Mouse (Mus musculus): ENCODE measurements around the gene Plscr4. TPM values are rescaled to one million over a fixed set of nuclear protein-coding genes. Genes with fewer than 3 reads are reported as not detected.

Gene Plscr4
- 6.0 and 6.6 TPM in 2 replicates for polyA plus RNA-seq (2012; rRNA removed)

- H3K4me3 ChIP-seq (replicated peaks; ENCODE audit: insufficient read depth, low read depth, low read length) = peak within 1 kb of the TSS; percentile 49
- 8% methylated on average over 43 of the region's 43 CpGs for WGBS
- TF ChIP-seq POLR2A (IDR thresholded peaks at IDR 0.05; ENCODE audit: borderline replicate concordance, insufficient read depth, low read length) (no peak), CTCF (IDR thresholded peaks at IDR 0.05; ENCODE audit: borderline replicate concordance, insufficient read depth, low read depth, low read length) (no peak)
- DNase-seq = peak; percentile 20 to 31
- no peaks in the 10 kb centered on the region for H3K27me3 ChIP-seq (ENCODE audit: control insufficient read depth, insufficient read depth, low read length)
- H3K27ac ChIP-seq (ENCODE audit: insufficient read depth, low read length) = peak within 1 kb of the TSS; percentile 29; the same call in 1 of the 2 replicates
- H3K4me1 ChIP-seq (ENCODE audit: control insufficient read depth, insufficient read depth, low read length) = no peaks in the 10 kb centered on the region
Measured at GRCm38 (mm10) chr9:92457261-92458058, at the start of gene Plscr4. Plscr4 (plus strand) TSS chr9:92457373.

GRCm38 (mm10) chr9:92410225-92410624 lies 46.9 kb upstream of the Plscr4 start:
- WGBS = 92% methylated on average over 3 of the region's 3 CpGs
- DNase-seq = no peak
- no peaks in the 10 kb centered on the region for H3K4me1 ChIP-seq (ENCODE audit: control insufficient read depth, insufficient read depth, low read length)
- H3K4me3 ChIP-seq (replicated peaks; ENCODE audit: insufficient read depth, low read depth, low read length) = no peak overlapping the region
- TF ChIP-seq POLR2A (IDR thresholded peaks at IDR 0.05; ENCODE audit: borderline replicate concordance, insufficient read depth, low read length) = no peak
- TF ChIP-seq CTCF (IDR thresholded peaks at IDR 0.05; ENCODE audit: borderline replicate concordance, insufficient read depth, low read depth, low read length) = no peak
- H3K27ac ChIP-seq (ENCODE audit: insufficient read depth, low read length) = no peak overlapping the region
- no peaks in the 10 kb centered on the region for H3K27me3 ChIP-seq (ENCODE audit: control insufficient read depth, insufficient read depth, low read length)

- no peak overlapping the region for H3K27ac ChIP-seq (ENCODE audit: insufficient read depth, low read length)
- H3K4me3 ChIP-seq (replicated peaks; ENCODE audit: insufficient read depth, low read depth, low read length) = no peak overlapping the region
- TF ChIP-seq POLR2A (IDR thresholded peaks at IDR 0.05; ENCODE audit: borderline replicate concordance, insufficient read depth, low read length) (no peak), CTCF (IDR thresholded peaks at IDR 0.05; ENCODE audit: borderline replicate concordance, insufficient read depth, low read depth, low read length) (no peak)
- H3K27me3 ChIP-seq (ENCODE audit: control insufficient read depth, insufficient read depth, low read length) = no peaks in the 10 kb centered on the region
- H3K4me1 ChIP-seq (ENCODE audit: control insufficient read depth, insufficient read depth, low read length) = no peaks in the 10 kb centered on the region
- no peak for DNase-seq
- 10% methylated on average over 2 of the region's 2 CpGs for WGBS
Measured at GRCm38 (mm10) chr9:92412045-92412444, 45.1 kb upstream of the Plscr4 start.

- H3K4me1 ChIP-seq (ENCODE audit: control insufficient read depth, insufficient read depth, low read length) = no peaks in the 10 kb centered on the region
- 83% methylated on average over 3 of the region's 3 CpGs for WGBS
- no peak overlapping the region for H3K27ac ChIP-seq (ENCODE audit: insufficient read depth, low read length)
- no peak for DNase-seq
- H3K27me3 ChIP-seq (ENCODE audit: control insufficient read depth, insufficient read depth, low read length) = no peaks in the 10 kb centered on the region
- no peak overlapping the region for H3K4me3 ChIP-seq (replicated peaks; ENCODE audit: insufficient read depth, low read depth, low read length)
- TF ChIP-seq CTCF (IDR thresholded peaks at IDR 0.05; ENCODE audit: borderline replicate concordance, insufficient read depth, low read depth, low read length) (no peak), POLR2A (IDR thresholded peaks at IDR 0.05; ENCODE audit: borderline replicate concordance, insufficient read depth, low read length) (no peak)
Measured at GRCm38 (mm10) chr9:92413684-92414083, 43.5 kb upstream of the Plscr4 start.

GRCm38 (mm10) chr9:92437781-92438180 lies 19.4 kb upstream of the Plscr4 start:
- no peak for DNase-seq
- TF ChIP-seq CTCF (IDR thresholded peaks at IDR 0.05; ENCODE audit: borderline replicate concordance, insufficient read depth, low read depth, low read length) (no peak), POLR2A (IDR thresholded peaks at IDR 0.05; ENCODE audit: borderline replicate concordance, insufficient read depth, low read length) (no peak)
- H3K27me3 ChIP-seq (ENCODE audit: control insufficient read depth, insufficient read depth, low read length) = no peaks in the 10 kb centered on the region
- H3K4me1 ChIP-seq (ENCODE audit: control insufficient read depth, insufficient read depth, low read length) = no peaks in the 10 kb centered on the region
- H3K4me3 ChIP-seq (replicated peaks; ENCODE audit: insufficient read depth, low read depth, low read length) = no peak overlapping the region
- no peak overlapping the region for H3K27ac ChIP-seq (ENCODE audit: insufficient read depth, low read length)

DNA sequence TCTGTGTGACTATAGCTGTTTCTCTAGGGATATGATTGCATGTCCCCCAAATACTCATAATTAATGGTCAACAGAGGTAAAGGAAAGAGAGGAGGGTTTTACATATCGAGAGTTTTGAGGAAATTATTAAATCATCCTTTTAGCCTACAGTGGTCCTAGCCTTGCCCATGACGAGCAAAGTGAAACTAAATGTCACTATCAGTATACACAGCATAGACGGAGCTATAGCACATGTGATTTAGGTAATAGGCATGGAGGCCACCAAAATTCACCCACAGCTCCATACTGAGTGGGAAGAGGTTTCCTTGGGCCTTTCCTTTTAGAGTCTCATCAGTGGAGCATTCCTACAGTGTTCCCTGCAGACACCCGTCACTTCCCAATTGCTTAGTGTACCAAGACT lies 15.7 kb upstream of the Plscr4 start:
- 84% methylated on average over 4 of the region's 4 CpGs for WGBS
- no peak for DNase-seq
- Histone ChIP-seq H3K27ac (ENCODE audit: insufficient read depth, low read length) (no peak overlapping the region), H3K27me3 (ENCODE audit: control insufficient read depth, insufficient read depth, low read length) (no peaks in the 10 kb centered on the region), H3K4me3 (replicated peaks; ENCODE audit: insufficient read depth, low read depth, low read length) (no peak overlapping the region), H3K4me1 (ENCODE audit: control insufficient read depth, insufficient read depth, low read length) (no peaks in the 10 kb centered on the region)
- TF ChIP-seq POLR2A (IDR thresholded peaks at IDR 0.05; ENCODE audit: borderline replicate concordance, insufficient read depth, low read length) (no peak), CTCF (IDR thresholded peaks at IDR 0.05; ENCODE audit: borderline replicate concordance, insufficient read depth, low read depth, low read length) (no peak)

GRCm38 (mm10) chr9:92444536-92444935 lies 12.6 kb upstream of the Plscr4 start:
- DNase-seq = no peak
- H3K27ac ChIP-seq (ENCODE audit: insufficient read depth, low read length) = no peak overlapping the region
- H3K4me3 ChIP-seq (replicated peaks; ENCODE audit: insufficient read depth, low read depth, low read length) = no peak overlapping the region
- H3K4me1 ChIP-seq (ENCODE audit: control insufficient read depth, insufficient read depth, low read length) = no peaks in the 10 kb centered on the region
- no peaks in the 10 kb centered on the region for H3K27me3 ChIP-seq (ENCODE audit: control insufficient read depth, insufficient read depth, low read length)
- TF ChIP-seq CTCF (IDR thresholded peaks at IDR 0.05; ENCODE audit: borderline replicate concordance, insufficient read depth, low read depth, low read length) (no peak), POLR2A (IDR thresholded peaks at IDR 0.05; ENCODE audit: borderline replicate concordance, insufficient read depth, low read length) (no peak)

DNA sequence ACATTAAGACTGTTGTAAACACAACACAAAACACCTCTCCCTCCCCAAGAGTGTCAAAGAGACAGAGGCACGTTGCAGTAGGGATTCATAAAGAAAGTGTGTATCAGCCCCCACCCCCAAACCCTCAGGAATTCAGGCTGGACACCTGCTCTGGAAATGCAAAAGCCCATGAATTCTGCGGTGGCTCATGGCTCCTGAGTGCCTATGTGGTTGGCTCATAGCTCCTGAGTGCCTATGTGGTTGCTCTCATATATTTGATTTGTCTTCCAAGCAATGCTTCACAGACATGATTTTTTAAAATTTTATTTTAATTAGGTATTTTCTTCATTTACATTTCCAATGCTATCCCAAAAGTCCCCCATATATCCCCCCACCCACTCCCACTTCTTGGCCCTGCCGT lies 568 bp upstream of the Plscr4 start:
- no peak overlapping the region for H3K4me3 ChIP-seq (replicated peaks; ENCODE audit: insufficient read depth, low read depth, low read length)
- WGBS = 90% methylated on average over 3 of the region's 3 CpGs
- H3K27me3 ChIP-seq (ENCODE audit: control insufficient read depth, insufficient read depth, low read length) = no peaks in the 10 kb centered on the region
- no peak for DNase-seq
- TF ChIP-seq POLR2A (IDR thresholded peaks at IDR 0.05; ENCODE audit: borderline replicate concordance, insufficient read depth, low read length) (no peak), CTCF (IDR thresholded peaks at IDR 0.05; ENCODE audit: borderline replicate concordance, insufficient read depth, low read depth, low read length) (no peak)
- H3K4me1 ChIP-seq (ENCODE audit: control insufficient read depth, insufficient read depth, low read length) = no peaks in the 10 kb centered on the region
- no peak overlapping the region for H3K27ac ChIP-seq (ENCODE audit: insufficient read depth, low read length)
